Mouse (Mus musculus): ENCODE measurements at regions not wholly inside any gene's neighbourhood (a gene's known extent, or its start where the extent isn't known, plus 50 kb on each side); places are given as distances from the start of the nearest gene placed in this dataset.

- H3K27me3 ChIP-seq (ENCODE audit: control insufficient read depth, insufficient read depth, low read length): no peaks in the 10 kb centered on the region
- no peak overlapping the region for H3K9ac ChIP-seq (replicated peaks)
- TF ChIP-seq CTCF (IDR thresholded peaks at IDR 0.05; ENCODE audit: low read depth) (no peak), EP300 (IDR thresholded peaks at IDR 0.05; ENCODE audit: low read depth) (no peak)
- H3K4me2 ChIP-seq (ENCODE audit: low read depth): no peak overlapping the region
- H3K4me1 ChIP-seq (replicated peaks; ENCODE audit: control insufficient read depth in 2 of 2, insufficient read depth in 2 of 2, low read length in 1 of 2): no peaks in the 10 kb centered on the region
- no peaks in the 10 kb centered on the region for H3K36me3 ChIP-seq (replicated peaks; ENCODE audit: control insufficient read depth, insufficient read depth, low read depth)
- no peaks in the 10 kb centered on the region for H3K9me3 ChIP-seq (ENCODE audit: control insufficient read depth, low read length)
- H3K4me3 ChIP-seq (ENCODE audit: insufficient read depth in 1 of 2, low read depth in 2 of 2, low read length in 2 of 2): no peak overlapping the region
- no peak for ATAC-seq (ENCODE audit: insufficient read depth)
- no peak for DNase-seq (ENCODE audit: low read depth in 3 of 3, low spot score in 3 of 3)
- 59% methylated on average over 5 of the region's 5 CpGs for WGBS (ENCODE audit: insufficient replicate concordance)
- no peak overlapping the region for H3K27ac ChIP-seq
Observed at GRCm38 (mm10) chr1:41054426-41054955, 249.1 kb downstream of the Tmem182 start.

DNA sequence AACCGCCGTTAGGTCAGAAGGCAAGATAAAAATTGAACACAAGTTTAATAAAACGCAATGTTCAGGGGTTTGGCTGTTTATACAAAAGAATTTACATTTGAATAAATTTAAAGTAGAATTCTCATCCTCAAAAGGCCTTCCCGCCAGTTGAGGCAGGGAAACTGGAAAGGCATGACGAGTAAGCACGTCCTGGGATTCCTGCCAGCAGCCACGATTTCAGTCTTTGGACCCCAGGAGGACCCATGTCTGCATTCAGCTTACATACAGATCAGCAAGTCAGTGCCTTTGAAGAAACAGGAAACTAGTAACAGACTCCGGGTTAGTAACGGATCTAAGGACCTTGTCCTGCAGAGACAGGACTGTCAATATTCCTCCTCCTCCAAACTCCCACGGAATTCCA is 250.4 kb downstream of the Tmem182 start:
- 59% methylated on average over 10 of the region's 10 CpGs for WGBS (ENCODE audit: insufficient replicate concordance)
- DNase-seq (ENCODE audit: low read depth in 3 of 3, low spot score in 3 of 3): no peak
- Histone ChIP-seq H3K36me3 (replicated peaks; ENCODE audit: control insufficient read depth, insufficient read depth, low read depth) (no peaks in the 10 kb centered on the region), H3K27me3 (ENCODE audit: control insufficient read depth, insufficient read depth, low read length) (no peaks in the 10 kb centered on the region), H3K27ac (no peak overlapping the region), H3K4me3 (ENCODE audit: insufficient read depth in 1 of 2, low read depth in 2 of 2, low read length in 2 of 2) (no peak overlapping the region), H3K4me1 (replicated peaks; ENCODE audit: control insufficient read depth in 2 of 2, insufficient read depth in 2 of 2, low read length in 1 of 2) (no peaks in the 10 kb centered on the region), H3K9me3 (ENCODE audit: control insufficient read depth, low read length) (no peaks in the 10 kb centered on the region), H3K4me2 (ENCODE audit: low read depth) (no peak overlapping the region), H3K9ac (replicated peaks) (no peak overlapping the region)
- no peak for ATAC-seq (ENCODE audit: insufficient read depth)
- TF ChIP-seq EP300 (IDR thresholded peaks at IDR 0.05; ENCODE audit: low read depth) (no peak), CTCF (IDR thresholded peaks at IDR 0.05; ENCODE audit: low read depth) (no peak)

DNA sequence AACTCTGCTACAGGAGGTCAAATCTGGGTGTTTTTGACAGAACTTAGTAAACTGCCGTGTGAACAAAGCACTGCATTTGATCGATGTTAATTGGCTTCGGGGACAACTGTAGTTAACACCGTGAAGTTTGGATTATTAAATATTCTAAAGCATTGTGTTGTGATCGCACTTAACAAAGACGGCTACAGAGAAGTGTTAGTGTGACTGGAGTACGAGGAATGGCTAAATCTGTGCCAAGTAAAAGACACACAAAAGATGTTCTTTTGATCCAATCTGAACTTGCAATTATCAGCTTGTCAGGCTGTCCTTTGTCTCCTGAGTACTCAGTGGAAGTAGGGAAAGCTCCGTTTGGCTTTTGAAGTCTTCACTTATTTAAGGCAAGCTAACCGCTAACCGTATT is 259.7 kb downstream of the Tmem182 start:
- no peak overlapping the region for H3K27ac ChIP-seq
- H3K27me3 ChIP-seq (ENCODE audit: control insufficient read depth, insufficient read depth, low read length): no peaks in the 10 kb centered on the region
- no peak for ATAC-seq (ENCODE audit: insufficient read depth)
- H3K4me3 ChIP-seq (ENCODE audit: insufficient read depth in 1 of 2, low read depth in 2 of 2, low read length in 2 of 2): no peak overlapping the region
- no peak for DNase-seq (ENCODE audit: low read depth in 3 of 3, low spot score in 3 of 3)
- TF ChIP-seq CTCF (IDR thresholded peaks at IDR 0.05; ENCODE audit: low read depth) (no peak), EP300 (IDR thresholded peaks at IDR 0.05; ENCODE audit: low read depth) (no peak)
- H3K9ac ChIP-seq (replicated peaks): no peak overlapping the region
- WGBS (ENCODE audit: insufficient replicate concordance): 79% methylated on average over 10 of the region's 10 CpGs
- no peaks in the 10 kb centered on the region for H3K9me3 ChIP-seq (ENCODE audit: control insufficient read depth, low read length)
- no peaks in the 10 kb centered on the region for H3K4me1 ChIP-seq (replicated peaks; ENCODE audit: control insufficient read depth in 2 of 2, insufficient read depth in 2 of 2, low read length in 1 of 2)
- H3K4me2 ChIP-seq (ENCODE audit: low read depth): no peak overlapping the region
- H3K36me3 ChIP-seq (replicated peaks; ENCODE audit: control insufficient read depth, insufficient read depth, low read depth): no peaks in the 10 kb centered on the region

- H3K4me3 ChIP-seq (ENCODE audit: insufficient read depth in 1 of 2, low read depth in 2 of 2, low read length in 2 of 2): no peak overlapping the region
- no peak overlapping the region for H3K4me2 ChIP-seq (ENCODE audit: low read depth)
- H3K4me1 ChIP-seq (replicated peaks; ENCODE audit: control insufficient read depth in 2 of 2, insufficient read depth in 2 of 2, low read length in 1 of 2): no peaks in the 10 kb centered on the region
- no peaks in the 10 kb centered on the region for H3K36me3 ChIP-seq (replicated peaks; ENCODE audit: control insufficient read depth, insufficient read depth, low read depth)
- 73% methylated on average over 5 of the region's 5 CpGs for WGBS (ENCODE audit: insufficient replicate concordance)
- ATAC-seq (ENCODE audit: insufficient read depth): no peak
- no peaks in the 10 kb centered on the region for H3K27me3 ChIP-seq (ENCODE audit: control insufficient read depth, insufficient read depth, low read length)
- no peak for DNase-seq (ENCODE audit: low read depth in 3 of 3, low spot score in 3 of 3)
- no peak for TF ChIP-seq EP300 (IDR thresholded peaks at IDR 0.05; ENCODE audit: low read depth)
- no peak for TF ChIP-seq CTCF (IDR thresholded peaks at IDR 0.05; ENCODE audit: low read depth)
- H3K9me3 ChIP-seq (ENCODE audit: control insufficient read depth, low read length): no peaks in the 10 kb centered on the region
- H3K9ac ChIP-seq (replicated peaks): no peak overlapping the region
- H3K27ac ChIP-seq: no peak overlapping the region
Observed at GRCm38 (mm10) chr1:41104869-41105268, 299.5 kb downstream of the Tmem182 start.

DNA sequence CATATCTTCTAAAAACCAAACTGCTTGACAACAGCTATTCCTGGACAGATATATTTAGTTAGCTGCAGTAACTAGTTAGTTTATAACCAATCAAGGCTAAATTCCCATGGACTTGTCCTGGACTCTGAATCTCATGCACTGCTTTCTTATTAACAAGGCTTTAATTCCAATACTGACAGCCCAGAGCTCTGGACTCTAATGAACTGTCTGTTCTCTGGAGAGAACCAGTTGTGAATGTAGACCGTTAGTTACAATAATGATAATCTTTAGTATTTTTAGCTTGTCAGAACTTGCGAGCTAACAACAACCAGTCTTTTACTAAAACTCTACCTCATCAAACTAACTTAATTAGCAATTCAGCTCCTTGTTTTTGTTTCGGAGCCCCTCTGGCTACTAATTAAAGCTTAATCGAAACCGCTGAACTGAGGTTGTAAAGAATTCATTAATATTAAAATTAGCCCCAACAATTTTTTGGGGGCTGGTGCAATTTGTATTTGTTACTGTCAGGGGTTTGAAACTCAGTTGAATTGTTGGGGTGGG is 316.3 kb downstream of the Tmem182 start:
- Histone ChIP-seq H3K4me1 (replicated peaks; ENCODE audit: control insufficient read depth in 2 of 2, insufficient read depth in 2 of 2, low read length in 1 of 2) (no peaks in the 10 kb centered on the region), H3K4me2 (ENCODE audit: low read depth) (no peak overlapping the region), H3K27me3 (ENCODE audit: control insufficient read depth, insufficient read depth, low read length) (no peaks in the 10 kb centered on the region), H3K9me3 (ENCODE audit: control insufficient read depth, low read length) (no peaks in the 10 kb centered on the region), H3K4me3 (ENCODE audit: insufficient read depth in 1 of 2, low read depth in 2 of 2, low read length in 2 of 2) (no peak overlapping the region), H3K9ac (replicated peaks) (no peak overlapping the region), H3K36me3 (replicated peaks; ENCODE audit: control insufficient read depth, insufficient read depth, low read depth) (no peaks in the 10 kb centered on the region), H3K27ac (no peak overlapping the region)
- ATAC-seq (ENCODE audit: insufficient read depth): no peak
- no peak for DNase-seq (ENCODE audit: low read depth in 3 of 3, low spot score in 3 of 3)
- no peak for TF ChIP-seq CTCF (IDR thresholded peaks at IDR 0.05; ENCODE audit: low read depth)
- no peak for TF ChIP-seq EP300 (IDR thresholded peaks at IDR 0.05; ENCODE audit: low read depth)
- WGBS (ENCODE audit: insufficient replicate concordance): 73% methylated on average over 5 of the region's 5 CpGs
